Mouse (Mus musculus) kidney, postnatal 4 days (tissue): Measurements from ENCODE around the gene Pdlim3.

ENCODE experiments used
- DNase-seq, 2 experiments: peaks; one replicate each; pipeline ENCODE4 v3.0.0; 2021; ENCODE audit warnings: mixed read lengths in 2 of 2

Gene Pdlim3

DNA sequence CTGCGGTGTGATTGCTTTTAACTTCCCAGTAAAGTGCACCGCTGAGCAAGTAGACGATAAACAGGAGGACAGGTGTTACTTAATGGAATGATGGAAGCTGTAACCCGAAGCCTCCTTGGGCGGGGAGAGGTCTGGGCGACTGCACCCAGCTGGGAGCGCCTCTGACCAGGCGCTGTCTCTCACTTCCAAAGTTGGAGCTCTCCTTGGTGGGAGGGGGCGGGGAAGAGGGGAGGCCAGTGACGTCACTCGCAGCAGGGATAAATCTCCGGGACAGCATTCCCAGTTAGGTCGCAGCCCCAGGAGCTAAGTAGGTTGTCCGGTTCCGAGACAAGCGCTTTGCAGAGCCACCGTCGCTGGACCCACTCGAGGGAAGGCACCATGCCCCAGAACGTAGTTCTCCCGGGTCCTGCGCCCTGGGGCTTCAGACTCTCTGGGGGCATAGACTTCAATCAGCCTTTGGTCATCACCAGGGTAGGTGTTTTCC lies at the start of gene Pdlim3:
Pdlim3 (plus strand) TSS at position 260 of the 484 bp plus-strand sequence.
- peak; percentile 76 to 81 for DNase-seq

DNA sequence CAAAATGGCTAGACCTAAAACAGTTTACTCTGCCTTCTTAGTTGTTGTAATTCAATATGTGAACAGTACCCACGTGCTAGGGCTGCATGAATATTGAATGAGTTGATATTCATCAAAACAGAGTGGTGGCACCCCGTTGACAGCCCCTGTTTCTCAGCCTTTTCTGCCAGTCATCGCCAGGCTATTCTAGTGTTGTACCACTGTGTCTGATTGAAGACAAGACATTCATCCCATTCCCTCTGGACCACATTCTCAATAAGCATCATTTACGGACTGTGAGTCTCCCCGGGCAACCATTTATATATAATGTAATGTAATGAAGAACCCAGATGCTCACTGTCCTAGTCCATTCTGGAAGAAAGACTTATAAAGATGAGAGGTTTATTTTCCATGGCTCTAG lies 42.0 kb upstream of the Pdlim3 start:
- no peak for DNase-seq

DNA sequence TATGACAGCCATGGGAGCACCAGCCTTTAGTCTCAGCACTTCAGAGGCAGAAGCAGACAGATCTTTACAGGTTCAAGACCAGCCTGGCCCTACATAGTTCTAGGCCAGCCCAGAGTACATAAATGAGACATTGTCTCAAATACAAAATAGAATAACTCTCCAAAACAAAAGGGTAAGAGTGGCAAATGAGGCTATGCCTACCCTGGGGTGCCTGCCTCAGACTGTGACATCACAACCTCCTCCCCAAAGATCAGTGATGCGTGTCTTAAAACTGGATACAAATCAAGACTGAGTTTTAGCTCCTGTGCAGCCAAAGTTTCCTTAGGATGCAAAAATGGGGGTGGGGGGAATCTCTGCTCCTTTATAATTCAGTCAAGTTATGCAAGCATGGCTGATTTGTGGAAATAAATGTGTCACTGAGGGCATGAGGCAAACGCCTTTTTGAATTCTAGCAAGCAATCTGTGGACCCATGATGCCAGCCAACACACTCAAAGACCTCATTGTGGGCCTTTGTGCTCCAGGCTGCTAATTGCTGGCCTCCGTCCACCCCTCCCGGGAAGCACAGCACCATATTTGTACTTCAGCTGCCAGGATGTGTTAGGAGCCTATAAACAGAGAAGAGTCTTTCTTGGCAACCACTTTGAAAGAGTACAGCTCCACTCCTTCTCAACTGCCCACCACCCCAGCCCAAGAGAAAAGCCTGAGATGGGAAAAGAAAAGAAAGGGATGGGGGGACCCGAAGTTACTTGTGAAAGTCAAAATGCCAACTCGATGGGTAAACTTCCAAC lies 41.0 kb upstream of the Pdlim3 start:
- DNase-seq, result peak; percentile 7 to 22

DNA sequence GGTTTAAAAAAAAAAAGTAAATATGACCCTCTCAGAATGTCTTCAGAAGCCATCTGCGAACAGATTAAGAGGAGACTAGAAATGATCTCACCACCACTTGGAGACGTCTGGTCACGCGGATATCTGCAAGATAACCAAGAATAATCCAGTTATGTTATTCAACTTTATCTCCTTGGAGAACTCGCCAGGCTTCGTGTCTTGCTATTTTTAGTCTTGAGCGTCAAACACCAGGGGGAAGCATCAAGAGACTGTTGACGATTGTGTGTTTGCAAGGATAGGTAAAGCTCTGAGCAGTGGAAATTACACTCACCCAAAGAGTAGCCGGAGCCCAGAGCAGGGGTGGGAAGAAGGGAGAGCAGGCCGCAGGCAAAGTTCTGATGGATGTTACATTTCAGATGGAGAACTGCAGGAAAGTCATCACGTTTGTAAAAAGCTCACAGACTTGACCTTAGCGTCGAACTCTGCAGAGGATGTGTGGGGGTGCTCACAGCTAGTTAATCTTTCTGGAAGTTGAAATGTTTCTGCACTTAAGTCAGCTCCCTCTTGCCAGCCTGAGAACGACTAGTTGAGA lies 40.3 kb upstream of the Pdlim3 start:
- DNase-seq, result peak in 1 of 2 experiments; percentile 42

DNA sequence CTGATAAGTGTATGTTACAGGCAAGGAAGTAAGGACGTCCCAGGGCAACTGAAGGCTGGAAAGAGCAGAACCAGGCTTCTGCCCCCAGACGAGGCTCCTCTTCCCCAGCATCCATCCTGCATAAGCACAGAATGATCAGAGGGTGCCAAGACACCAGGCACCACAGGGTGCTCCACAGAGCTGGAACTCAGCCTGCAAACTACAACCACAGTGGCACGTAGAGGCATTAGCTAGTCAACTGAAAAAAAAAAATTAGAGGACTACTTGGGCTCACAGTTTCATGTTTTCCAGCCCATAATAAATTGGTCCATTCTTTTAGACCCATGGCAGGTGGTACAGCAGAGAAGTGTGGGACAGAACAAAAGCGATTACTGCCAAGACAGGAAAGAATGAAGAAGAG lies 39.4 kb upstream of the Pdlim3 start:
- no peak for DNase-seq

DNA sequence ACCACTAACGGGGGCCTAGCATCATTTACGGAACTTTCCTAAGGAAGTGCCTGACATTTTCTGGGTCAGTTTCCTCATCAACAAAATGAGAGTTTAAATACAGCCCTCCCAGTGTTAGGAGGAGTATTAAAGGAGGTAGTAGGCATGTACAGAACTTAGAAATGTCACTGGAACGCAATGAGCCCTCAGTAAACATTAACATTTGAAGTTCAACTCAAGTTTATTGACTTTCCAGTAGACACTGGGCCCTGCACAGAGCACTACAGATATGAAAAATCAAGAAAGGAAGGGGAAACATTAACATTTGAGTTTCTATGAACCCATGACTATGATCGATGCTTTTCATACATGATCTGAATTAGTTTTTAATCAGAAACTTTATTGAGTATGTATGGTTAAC lies 30.1 kb upstream of the Pdlim3 start:
- DNase-seq, result no peak

DNA sequence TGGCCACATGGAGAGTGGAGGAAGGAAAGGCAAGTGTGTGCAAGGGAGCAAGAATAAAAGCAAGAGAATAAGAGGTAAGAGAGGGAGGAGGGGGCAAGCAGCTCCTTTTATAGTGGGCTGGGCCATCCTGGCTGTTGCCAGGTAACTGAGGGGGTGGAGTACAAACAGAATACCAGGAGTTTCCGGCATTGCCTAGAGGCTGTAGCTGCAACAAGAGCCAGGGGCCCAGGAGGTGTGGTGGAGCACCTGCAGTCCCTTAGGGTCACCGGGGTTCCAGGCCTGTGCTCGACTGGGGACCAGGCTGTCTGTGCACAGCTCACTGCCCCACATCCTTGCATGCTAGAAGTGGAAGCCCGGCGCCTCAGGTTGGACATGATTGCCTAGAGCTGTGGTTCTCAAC lies 27.5 kb upstream of the Pdlim3 start:
- DNase-seq, result no peak

DNA sequence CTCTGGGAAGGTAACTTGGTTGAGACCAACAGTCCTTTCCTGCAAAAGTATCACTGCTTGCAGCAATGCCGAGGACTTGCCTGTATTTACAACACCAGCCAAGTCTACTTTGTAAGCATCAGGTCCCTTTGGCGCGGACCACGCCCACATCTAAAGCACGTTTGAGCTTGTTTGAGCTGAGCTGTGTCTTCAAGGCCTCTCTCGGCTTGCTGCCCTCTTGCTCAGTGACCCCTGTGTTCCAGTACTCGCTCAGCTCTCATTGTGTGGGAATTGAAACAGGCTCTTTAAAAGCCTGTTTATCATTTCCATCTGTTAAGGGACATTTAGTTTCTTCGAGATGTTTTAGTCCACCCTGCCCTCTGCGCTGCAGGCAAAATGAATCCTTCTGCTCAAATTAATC lies 26.9 kb upstream of the Pdlim3 start:
- DNase-seq, result peak; percentile 51 to 65

DNA sequence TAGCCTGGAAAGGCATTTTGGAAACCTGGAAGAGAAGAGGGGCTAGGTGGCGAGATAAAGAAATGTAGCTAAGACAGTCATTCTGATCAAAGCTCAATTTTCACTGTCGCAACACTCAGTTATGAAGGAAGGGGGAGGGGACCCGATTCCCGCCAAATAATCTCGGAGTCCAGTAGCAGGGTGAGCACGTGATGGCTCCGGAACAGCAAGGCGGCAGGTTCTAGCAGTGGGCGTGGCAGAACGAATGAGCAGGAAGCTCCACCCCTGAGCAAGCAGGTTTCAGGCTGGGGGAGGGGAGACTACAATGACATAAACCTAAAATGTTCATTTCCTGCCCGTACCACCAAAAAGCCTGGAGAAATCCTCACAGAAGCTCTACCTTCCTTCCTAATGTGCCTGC lies 13.7 kb upstream of the Pdlim3 start:
- DNase-seq, result peak; percentile 18 to 39

DNA sequence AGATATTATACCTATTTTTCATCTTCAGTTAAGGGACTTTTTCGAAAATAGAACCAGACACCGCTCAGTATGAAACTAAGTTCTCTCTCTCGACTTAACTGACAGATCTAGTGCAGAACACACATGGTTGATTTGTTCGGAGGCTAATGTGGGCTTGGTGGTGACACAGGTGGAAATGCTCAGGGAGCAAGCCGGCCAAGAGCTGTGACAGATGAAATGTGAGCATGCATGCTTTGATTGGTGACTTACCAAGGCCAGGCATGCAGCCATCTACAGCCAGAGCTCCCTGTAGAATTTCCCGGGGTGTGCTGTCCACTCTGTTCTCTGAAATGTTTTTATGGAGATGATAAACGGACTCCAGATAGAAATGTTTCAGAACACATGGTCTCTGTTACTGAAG lies 13.2 kb upstream of the Pdlim3 start:
- DNase-seq, result peak; percentile 75 to 82

DNA sequence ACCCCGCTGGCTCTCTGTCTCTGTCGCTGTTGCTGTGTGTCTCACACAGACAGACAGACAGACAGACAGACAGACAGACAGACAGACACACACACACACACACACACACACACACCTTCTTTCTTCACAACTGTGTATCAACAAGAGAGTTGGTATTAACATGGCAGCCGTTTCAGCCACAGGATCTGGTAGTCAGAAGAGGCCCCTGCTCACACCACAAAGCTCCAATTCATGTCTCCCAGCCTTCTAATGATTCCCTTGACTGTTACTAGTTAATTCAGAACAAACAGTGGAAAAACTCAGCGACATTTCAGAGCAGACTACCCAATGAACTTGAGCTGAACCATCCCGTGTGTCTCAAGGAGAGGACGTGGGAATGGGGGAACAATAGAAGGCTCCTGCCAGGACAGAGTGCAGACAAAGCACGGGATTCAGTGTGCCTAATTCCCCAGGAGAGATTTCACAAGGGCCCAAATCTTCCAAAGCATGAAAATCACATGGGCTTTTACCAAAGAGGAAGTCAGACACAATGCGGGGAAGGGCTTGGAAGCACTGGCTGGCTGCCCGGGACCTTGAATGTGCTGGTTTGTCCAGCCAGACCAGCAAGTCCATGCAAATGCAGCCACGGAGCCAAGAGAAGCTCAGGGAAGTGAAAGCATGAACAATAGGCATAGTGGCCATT lies 10.2 kb upstream of the Pdlim3 start:
- peak; percentile 90 to 92 for DNase-seq

DNA sequence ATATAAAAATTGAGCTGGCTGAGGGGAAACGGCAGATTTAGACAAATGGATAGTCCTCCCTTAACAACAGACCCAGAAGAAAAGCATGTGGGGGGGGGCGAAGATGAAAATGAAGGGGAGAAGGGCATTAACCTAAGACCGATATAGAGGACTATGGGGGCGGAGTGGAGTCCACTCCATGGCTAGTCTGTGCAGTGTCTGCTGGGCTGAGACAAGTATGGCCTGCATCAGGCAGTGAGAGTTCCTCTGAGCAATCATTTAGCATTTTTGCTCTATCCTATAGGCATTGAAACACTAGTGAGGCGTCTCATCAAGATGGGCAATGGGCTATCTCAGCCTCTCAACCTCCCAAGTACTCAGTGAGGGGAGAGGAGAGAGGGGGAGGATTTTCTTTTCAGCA lies 8.9 kb upstream of the Pdlim3 start:
- no peak for DNase-seq

DNA sequence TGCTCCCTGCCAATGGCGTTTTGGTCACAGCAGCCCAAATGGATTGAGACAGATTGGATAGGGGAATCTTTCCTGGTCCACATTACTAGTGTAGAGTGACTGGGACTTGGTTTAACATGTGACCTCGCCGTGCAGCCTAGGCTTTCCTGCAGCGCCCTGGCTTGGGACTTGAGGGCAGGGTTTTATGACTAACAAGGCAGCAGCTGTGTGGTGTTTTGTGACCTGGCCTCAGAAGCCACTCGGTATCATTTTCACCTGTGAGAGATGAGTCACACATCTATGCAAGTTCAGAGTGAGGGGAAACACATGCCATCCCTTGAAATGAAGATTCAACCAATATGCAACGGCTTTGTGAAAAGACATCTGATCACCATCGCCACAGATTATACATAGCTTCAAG lies 7.6 kb upstream of the Pdlim3 start:
- no peak for DNase-seq

DNA sequence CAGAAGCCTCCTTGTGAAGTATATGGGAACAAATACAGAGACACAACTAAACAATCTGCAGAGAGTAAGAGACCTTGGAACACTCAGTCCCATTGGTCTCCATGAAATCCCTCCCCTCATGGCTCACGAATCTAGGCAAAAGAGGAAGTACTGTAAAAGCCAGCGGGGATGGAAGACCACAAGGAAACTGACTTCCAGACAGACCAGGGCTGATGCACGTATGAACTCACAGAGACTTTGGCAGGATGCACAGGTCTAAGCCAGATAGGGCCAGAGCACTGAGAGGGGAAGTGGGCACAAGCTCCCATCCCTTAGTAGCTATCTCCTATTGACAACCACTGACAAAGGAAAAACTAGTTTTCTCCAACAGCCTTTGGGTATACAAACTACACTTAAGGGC lies 4.8 kb upstream of the Pdlim3 start:
- no peak for DNase-seq

DNA sequence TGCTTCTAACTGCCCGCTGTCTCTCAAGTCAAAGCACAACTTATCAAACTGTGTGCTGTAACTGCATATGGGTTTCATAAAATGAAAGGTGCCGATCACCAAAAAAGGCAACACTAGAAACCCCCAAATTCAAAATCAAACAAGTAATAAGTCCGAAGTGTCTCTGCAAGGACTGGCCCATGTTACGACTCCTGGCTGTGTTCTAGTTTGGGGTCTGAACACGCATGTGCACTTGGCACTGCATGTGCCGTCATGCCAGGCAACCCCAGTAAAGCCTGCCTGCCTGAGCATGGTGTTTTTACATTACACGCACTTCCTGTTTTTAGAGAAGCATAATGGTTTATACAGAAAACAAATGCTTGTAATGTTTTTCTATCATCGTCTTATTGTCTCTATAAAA lies 3.5 kb upstream of the Pdlim3 start:
- no peak for DNase-seq

DNA sequence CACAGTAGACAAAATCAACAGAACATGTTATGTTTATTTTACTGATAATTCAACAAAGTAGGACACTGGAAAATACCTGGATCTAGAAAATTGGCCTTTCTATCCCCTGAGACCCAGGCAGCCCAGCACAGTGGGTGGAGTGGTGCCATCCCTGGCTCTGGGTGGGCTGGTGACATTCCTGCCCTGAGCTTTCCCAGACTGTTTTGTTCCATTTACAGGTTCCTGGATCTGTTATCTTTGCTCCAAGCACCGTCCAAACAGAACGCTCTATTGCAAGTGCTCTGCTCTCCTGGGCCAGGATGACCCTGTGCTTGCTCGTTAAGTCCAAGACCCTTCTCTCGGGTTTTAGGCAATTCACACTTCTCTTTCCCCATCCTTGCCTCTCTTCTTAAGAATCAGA lies 1.5 kb upstream of the Pdlim3 start:
- no peak for DNase-seq

DNA sequence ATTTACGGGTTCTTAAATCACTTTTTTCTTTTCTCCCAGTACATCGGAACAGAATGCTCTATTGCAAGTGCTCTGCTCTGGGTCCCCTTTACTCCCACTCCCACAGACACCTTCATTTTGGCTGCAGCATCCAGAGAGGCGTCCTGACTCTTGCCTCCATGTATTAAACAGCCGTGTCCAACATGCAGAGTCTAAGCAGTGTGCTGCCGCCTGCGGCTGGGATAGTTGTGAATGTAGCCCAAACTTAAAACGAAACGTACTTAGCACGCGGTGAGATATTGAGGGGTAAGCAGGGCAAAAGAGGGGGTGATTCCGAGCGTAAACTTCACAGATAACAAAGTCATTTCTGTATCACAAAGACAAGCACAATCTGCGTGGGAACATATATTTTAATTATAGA lies 709 bp upstream of the Pdlim3 start:
- DNase-seq, result peak; percentile 28 to 51

DNA sequence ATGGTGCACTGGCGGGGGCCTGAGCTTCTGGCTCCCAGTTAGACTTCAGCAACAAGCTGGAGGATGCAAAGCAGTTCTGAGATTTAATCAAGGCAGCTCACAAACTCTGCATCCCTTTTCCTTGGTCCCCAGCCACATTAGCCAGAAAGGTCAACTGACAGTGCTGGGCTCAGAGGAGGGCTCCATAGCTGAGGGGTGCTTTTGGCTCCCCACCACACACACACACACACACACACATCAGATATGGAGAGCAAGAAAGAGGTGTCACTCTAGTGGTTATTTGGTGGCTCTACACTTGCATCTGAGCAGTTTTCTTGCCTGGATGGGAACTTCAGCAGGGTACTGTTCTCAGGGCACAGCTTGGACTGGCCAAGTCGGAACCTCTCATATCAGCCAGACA lies 514 bp downstream of the Pdlim3 start:
- peak; percentile 31 to 49 for DNase-seq

DNA sequence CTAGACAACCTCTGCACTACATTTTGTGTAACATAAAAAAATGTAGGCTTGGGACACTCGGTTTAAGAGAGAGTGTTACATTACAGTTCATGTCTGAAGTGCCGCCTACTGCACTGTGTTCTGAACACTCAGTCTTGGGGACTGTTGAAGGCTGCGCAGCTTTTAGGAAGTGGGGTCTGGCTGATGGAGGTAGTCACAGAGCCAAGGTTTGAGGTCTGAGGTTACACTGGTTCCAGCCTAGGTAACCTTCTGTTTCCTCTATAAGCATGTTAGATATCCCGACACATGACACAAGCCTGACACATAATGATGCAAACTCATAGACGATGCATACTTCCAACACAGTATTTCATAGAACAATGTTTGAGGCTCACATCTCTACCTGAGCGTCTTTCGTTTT lies 4.5 kb downstream of the Pdlim3 start:
- DNase-seq, result no peak

DNA sequence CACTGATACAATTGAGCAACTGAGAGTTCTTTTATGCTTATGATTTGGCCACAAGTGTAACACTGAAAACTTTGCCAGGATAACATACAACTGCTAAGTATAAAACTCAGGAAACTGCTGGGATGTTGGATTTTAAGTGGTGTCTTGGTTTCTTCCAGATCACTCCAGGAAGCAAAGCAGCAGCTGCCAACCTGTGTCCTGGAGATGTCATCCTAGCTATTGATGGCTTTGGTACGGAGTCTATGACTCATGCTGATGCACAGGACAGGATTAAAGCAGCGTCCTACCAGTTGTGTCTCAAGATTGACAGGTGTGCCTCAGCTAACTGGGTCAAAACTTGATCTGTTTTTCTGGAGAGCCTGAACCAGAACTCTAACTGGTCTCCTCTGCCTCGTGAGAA lies 11.3 kb downstream of the Pdlim3 start:
- no peak for DNase-seq

DNA sequence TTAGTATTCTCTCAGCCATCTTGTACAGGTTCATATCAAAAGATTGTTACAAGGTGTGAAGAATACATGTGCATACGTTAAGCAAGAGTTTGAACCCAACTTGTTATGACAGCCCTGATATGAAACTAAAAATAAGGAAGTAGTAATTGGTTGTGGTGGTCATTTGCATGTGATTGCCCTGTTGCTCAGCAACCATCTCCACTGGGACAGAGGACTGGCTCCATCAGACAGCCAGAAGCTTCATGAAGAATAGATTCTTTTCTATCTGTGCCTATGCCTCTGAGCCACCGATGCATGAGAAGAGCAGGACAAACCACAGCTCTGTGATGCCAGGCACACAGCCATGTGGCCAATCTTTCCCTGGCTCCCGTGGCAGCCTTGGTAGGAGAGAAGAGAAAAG lies 14.5 kb downstream of the Pdlim3 start:
- DNase-seq, result no peak

DNA sequence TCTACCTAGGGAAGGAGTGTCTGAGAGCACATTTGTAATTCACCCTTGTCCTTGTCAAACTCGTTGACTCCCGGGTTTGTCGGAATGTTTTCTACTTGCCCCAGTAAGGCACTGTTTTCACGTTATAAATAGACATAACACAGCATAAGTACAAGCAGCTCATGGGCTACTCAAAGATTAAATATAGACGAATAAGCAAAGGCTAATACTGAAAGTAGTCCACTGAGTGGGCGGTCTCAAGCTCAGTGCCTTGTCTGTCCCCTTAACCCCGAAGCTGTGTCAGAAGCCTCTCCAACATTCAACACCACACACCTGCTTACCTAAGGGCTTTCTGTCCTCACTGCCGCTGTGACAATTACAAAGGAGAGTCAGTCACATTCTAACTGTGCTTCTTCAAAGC lies 16.4 kb downstream of the Pdlim3 start:
- no peak for DNase-seq

DNA sequence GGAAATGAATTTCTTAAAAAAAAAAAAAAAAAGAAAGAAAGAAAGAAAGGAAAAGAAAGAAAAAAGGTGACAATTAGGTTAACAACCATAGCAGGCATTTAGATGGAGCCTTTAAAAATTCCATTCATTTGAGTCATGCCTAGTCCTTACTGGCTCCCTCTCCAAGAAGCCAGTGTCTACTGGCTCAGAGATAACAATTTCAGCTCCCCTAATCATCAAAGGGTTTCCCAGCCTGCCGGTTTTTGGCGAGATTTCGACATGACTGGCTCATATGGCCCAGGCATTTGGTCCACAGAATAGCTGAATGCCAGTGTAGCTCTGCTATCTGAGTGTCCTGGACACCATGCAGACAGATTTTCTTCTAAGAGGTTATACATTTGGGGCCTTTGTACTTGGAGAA lies 18.4 kb downstream of the Pdlim3 start:
- DNase-seq, result no peak

DNA sequence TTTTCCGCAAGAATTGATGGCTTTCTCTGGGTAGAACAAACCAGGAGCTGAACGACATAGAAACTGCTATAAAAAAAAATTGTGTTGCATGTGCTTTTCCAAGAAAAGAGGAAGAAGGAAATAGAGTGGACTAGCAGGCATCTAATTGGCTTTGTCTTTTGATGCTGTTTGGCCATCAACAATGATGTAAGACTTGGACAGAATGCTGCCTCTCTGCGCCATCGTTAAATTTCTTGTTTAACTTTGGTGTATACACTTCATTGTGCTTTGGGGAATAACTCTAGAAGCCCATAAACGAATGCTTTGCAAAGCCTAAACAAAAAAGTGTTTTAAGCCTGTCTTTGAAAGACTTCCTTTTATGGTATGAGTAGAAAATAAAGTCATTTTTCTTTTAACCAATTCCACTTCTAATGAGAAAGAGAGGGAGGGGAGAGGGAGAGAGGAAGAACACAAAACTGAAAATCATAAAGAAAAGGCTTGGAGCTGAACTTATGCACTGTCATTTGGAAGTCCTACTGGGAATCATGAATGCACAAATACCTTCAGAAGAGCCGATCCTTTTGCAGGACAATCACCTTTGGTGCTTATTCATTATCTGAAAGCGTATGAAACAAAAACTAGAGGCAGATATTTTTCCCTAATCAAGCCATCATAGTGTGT lies 20.5 kb downstream of the Pdlim3 start:
- DNase-seq, result no peak
